9 mouse cellular contexts compared by ENCODE assay signal in genomic region chr13:49559185-49559584, GRCm38 (mm10). TPM values are rescaled to one million over a fixed set of nuclear protein-coding genes. Genes with fewer than 3 reads are reported as not detected.
DNase-seq lines count a peak whose midpoint lies in the region; ATAC-seq and TF ChIP-seq lines count a peak whose summit lies in the region.
"Had no signal": no experiment of that assay in that cellular context is flagged by ENCODE, and none has a peak within 500 bp of the region (broad histone marks: within the 10 kb centered on the region; RNA-seq: fewer than 3 reads in every experiment).

No protein-coding gene starts in this region.

- H3K36me3 ChIP-seq in midbrain, embryonic 14.5 days (ENCODE audit: control insufficient read depth, insufficient read depth, low read length) = no peaks in the 10 kb centered on the region
- no peaks in the 10 kb centered on the region for H3K36me3 ChIP-seq in midbrain, embryonic 10.5 days
- H3K36me3 ChIP-seq in liver, adult 2 months (ENCODE audit: control insufficient read depth, insufficient read depth, low read length) = no peaks in the 10 kb centered on the region
- H3K36me3 ChIP-seq: lung, embryonic 15.5 days had no signal

- peak; percentile 69 for DNase-seq in midbrain, embryonic 14.5 days
- DNase-seq in midbrain, embryonic 10.5 days (ENCODE audit: low spot score) = no peak
- peak; percentile 13 for DNase-seq in R1 (ENCODE audit: low read depth, low spot score)
- DNase-seq in embryo, embryonic 11 days = peak; percentile 41
- DNase-seq in liver, adult 2 months (ENCODE audit: extremely low read depth, low read depth, low spot score) = peak; percentile 32
- DNase-seq in T-cell, adult 2 months (ENCODE audit: low spot score) = no peak
- no peak for DNase-seq in cerebellum, postnatal 36 days

- H3K9ac ChIP-seq in midbrain, embryonic 14.5 days (replicated peaks; ENCODE audit: low read length) = no peak overlapping the region
- H3K9ac ChIP-seq in liver, adult 2 months (ENCODE audit: low read depth, low read length) = no peak overlapping the region
- H3K9ac ChIP-seq: lung, embryonic 15.5 days had no signal

- H3K4me3 ChIP-seq in midbrain, embryonic 14.5 days (replicated peaks; ENCODE audit: low read depth, low read length) = no peak overlapping the region
- no peak overlapping the region for H3K4me3 ChIP-seq in midbrain, embryonic 10.5 days
- no peak overlapping the region for H3K4me3 ChIP-seq in liver, adult 2 months (ENCODE audit: insufficient read depth, low read depth, low read length)
- H3K4me3 ChIP-seq: erythroblast, embryonic 14.5 days; lung, embryonic 15.5 days had no signal

- no peak for TF ChIP-seq POLR2A in liver, adult 2 months (IDR thresholded peaks at IDR 0.05; ENCODE audit: extremely low read depth, insufficient read depth, low read length)

- H3K27me3 ChIP-seq in midbrain, embryonic 14.5 days (ENCODE audit: control insufficient read depth, insufficient read depth, low read length) = no peaks in the 10 kb centered on the region
- H3K27me3 ChIP-seq in midbrain, embryonic 10.5 days (ENCODE audit: low read depth, poor library complexity, severe bottlenecking) = no peaks in the 10 kb centered on the region
- H3K27me3 ChIP-seq in liver, adult 2 months (ENCODE audit: control insufficient read depth, insufficient read depth, low read length) = no peaks in the 10 kb centered on the region
- H3K27me3 ChIP-seq: lung, embryonic 15.5 days had no signal

- no peaks in the 10 kb centered on the region for H3K9me3 ChIP-seq in midbrain, embryonic 14.5 days (ENCODE audit: control insufficient read depth, low read length)
- no peaks in the 10 kb centered on the region for H3K9me3 ChIP-seq in midbrain, embryonic 10.5 days (replicated peaks)
- H3K9me3 ChIP-seq: lung, embryonic 15.5 days had no signal

- no peak overlapping the region for H3K27ac ChIP-seq in midbrain, embryonic 14.5 days (replicated peaks; ENCODE audit: low read depth, low read length)
- no peak overlapping the region for H3K27ac ChIP-seq in midbrain, embryonic 10.5 days (replicated peaks)
- no peak overlapping the region for H3K27ac ChIP-seq in liver, adult 2 months (replicated peaks; ENCODE audit: insufficient read depth, low read depth, low read length)
- H3K27ac ChIP-seq: lung, embryonic 15.5 days had no signal

- no peak overlapping the region for H3K4me2 ChIP-seq in midbrain, embryonic 14.5 days (ENCODE audit: low read length)
- H3K4me2 ChIP-seq: lung, embryonic 15.5 days had no signal

- 27% methylated on average over 2 of the region's 2 CpGs for WGBS in midbrain, embryonic 14.5 days
- 37% methylated on average over 2 of the region's 2 CpGs for WGBS in midbrain, embryonic 10.5 days
- WGBS in liver, adult 2 months = 54% methylated on average over 2 of the region's 2 CpGs

- H3K79me2 ChIP-seq in liver, adult 2 months (ENCODE audit: control insufficient read depth, insufficient read depth, low read length) = no peaks in the 10 kb centered on the region

- H3K4me1 ChIP-seq in midbrain, embryonic 14.5 days (ENCODE audit: control insufficient read depth, insufficient read depth, low read length) = no peaks in the 10 kb centered on the region
- no peaks in the 10 kb centered on the region for H3K4me1 ChIP-seq in midbrain, embryonic 10.5 days
- H3K4me1 ChIP-seq in liver, adult 2 months (ENCODE audit: control insufficient read depth, insufficient read depth, low read length) = no peaks in the 10 kb centered on the region

- no peak for ATAC-seq in midbrain, embryonic 14.5 days (ENCODE audit: low FRiP score, low TSS enrichment)

- TF ChIP-seq CTCF in liver, adult 2 months (IDR thresholded peaks at IDR 0.05; ENCODE audit: low read depth, low read length) = peak; percentile 80

RNA-seq across cellular contexts. Expression of gene Aspn, which starts 14.9 kb away (rescaled TPM):
- 0.27 and 0.88 TPM in 2 replicates for polyA plus RNA-seq in midbrain, embryonic 14.5 days (2014; fragmentation: Nextera tagmentation; extraction: Ambion mirVana)
- 0.11 and 0.15 TPM in 2 replicates for polyA plus RNA-seq in midbrain, embryonic 10.5 days (2016; fragmentation: Nextera tagmentation; extraction: Ambion mirVana)
- total RNA-seq in liver, adult 2 months (2014; rRNA removed) = 0.13 and 0.65 TPM in 2 replicates
- not detected in 2 replicates for polyA plus RNA-seq in liver, adult 2 months (2012; rRNA removed)
- polyA plus RNA-seq: erythroblast, embryonic 14.5 days had no signal

RNA-seq across cellular contexts. Expression of gene Omd, which starts 23.1 kb away (rescaled TPM):
- 0.30 TPM in 1 of 2 replicates, not detected in the other for polyA plus RNA-seq in midbrain, embryonic 14.5 days (2014; fragmentation: Nextera tagmentation; extraction: Ambion mirVana)
- 1.1 TPM in 2 replicates for polyA plus RNA-seq in midbrain, embryonic 10.5 days (2016; fragmentation: Nextera tagmentation; extraction: Ambion mirVana)
- 0.54 and 0.55 TPM in 2 replicates for total RNA-seq in liver, adult 2 months (2014; rRNA removed)
- polyA plus RNA-seq in liver, adult 2 months (2012; rRNA removed) = not detected in 2 replicates
- polyA plus RNA-seq: erythroblast, embryonic 14.5 days had no signal

RNA-seq across cellular contexts. Expression of gene Ogn, which starts 48.7 kb away (rescaled TPM):
- 0.59 and 7.7 TPM in 2 replicates for polyA plus RNA-seq in midbrain, embryonic 14.5 days (2014; fragmentation: Nextera tagmentation; extraction: Ambion mirVana)
- 1.8 and 4.8 TPM in 2 replicates for polyA plus RNA-seq in midbrain, embryonic 10.5 days (2016; fragmentation: Nextera tagmentation; extraction: Ambion mirVana)
- 1.9 and 2.4 TPM in 2 replicates for total RNA-seq in liver, adult 2 months (2014; rRNA removed)
- polyA plus RNA-seq in liver, adult 2 months (2012; rRNA removed) = 0.23 and 0.47 TPM in 2 replicates
- polyA plus RNA-seq: erythroblast, embryonic 14.5 days had no signal

RNA-seq across cellular contexts. Expression of gene Ecm2, which starts 54.6 kb away (rescaled TPM):
- 0.97 and 1.2 TPM in 2 replicates for polyA plus RNA-seq in midbrain, embryonic 14.5 days (2014; fragmentation: Nextera tagmentation; extraction: Ambion mirVana)
- polyA plus RNA-seq in midbrain, embryonic 10.5 days (2016; fragmentation: Nextera tagmentation; extraction: Ambion mirVana) = 0.53 and 0.97 TPM in 2 replicates
- 0.55 and 0.81 TPM in 2 replicates for total RNA-seq in liver, adult 2 months (2014; rRNA removed)
- 0.07 and 0.15 TPM in 2 replicates for polyA plus RNA-seq in liver, adult 2 months (2012; rRNA removed)
- polyA plus RNA-seq: erythroblast, embryonic 14.5 days had no signal

Comparison
In these comparisons a context has a peak if more than half of its experiments do, and no peak if none do; other contexts are left out.
1. DNase-seq: peak in midbrain, embryonic 14.5 days (single experiment), R1 (single experiment), embryo, embryonic 11 days (single experiment) and liver, adult 2 months (single experiment); none in midbrain, embryonic 10.5 days (single experiment), T-cell, adult 2 months (single experiment) and cerebellum, postnatal 36 days (0 of 2).